Mouse (Mus musculus) thymus, adult 18-20 months (tissue): ENCODE data around the gene Crk.

Experiments
- DNase-seq, 2 experiments: peaks; one replicate each; pipeline ENCODE4 v3.0.0; 2022; ENCODE audit warnings: mixed read lengths in 2 of 2

Crk gene

DNA sequence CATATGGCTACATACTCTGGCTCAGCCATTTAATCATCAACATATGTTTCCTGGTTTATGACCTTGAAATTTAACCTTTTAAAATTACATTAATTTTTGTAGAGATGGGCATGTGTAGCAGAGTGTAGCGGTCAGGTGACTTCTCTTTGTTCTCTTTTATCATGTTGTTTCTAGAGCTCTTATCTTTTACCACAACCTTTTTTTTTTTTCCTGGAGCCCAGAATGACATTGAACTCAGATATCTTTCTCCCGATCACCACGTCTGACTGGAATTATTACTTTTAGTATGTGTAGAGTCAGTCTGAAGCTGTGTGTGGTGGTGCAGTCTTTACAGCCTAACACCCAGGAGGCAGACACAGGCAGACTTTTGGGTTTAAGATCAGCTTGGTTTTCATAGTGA lies 62.6 kb downstream of the Crk start:
- no peak for DNase-seq

DNA sequence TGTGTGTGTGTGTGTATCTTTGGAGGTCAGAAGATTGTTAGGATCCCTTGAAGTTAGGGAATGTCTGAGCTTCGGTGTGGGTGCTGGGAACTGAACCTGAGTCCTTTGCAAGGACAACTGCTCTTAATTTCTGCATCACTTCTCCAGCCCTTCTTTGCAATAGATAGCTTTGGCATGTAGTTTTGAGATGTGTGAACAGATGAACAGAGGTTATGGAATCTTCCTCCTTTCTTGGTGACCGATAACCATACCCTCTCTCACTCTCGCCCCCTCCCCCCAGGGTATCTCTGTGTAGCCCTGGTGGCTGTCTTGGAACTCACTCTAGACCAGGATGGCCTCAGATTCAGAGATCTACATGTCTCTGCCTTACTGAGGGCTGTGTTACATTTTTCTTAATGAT lies 65.7 kb downstream of the Crk start:
- DNase-seq: no peak

DNA sequence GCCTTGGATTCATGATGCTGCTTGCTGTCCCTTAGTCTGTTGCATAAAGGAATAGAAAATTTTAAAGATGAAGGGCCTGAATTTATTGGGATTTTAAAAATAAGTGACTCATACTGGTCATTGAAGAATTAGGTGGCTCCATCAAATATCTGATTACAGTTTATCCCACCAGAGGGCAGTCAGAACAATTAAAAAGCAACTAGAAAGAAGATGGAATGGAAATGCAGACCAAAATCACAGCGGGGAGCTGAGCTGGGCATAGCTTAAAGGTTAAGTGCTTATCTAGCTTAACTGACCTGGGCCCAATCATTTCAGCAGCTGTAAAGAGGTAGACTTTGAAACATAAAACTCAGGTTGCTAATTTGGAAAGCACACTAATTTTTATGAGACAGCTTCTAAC lies 71.5 kb downstream of the Crk start:
- no peak for DNase-seq

DNA sequence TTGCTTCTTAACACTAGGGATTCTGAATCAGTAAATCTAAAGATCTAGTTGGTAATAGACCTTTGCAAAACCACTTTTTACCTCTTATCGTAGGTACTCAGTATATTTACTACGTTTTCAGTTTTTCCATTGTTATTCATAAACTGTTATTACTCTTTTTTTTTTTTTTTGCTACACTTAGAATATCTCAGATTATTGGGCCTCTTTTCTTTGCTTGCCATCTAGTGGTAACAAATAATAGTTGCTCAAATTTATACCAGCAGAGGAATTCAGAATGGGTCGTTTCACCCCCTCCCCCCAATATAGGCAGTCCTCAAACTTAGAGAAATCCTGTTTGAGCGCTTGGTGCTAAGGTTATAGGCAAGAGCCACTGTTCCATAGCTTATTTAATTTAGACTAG lies 72.0 kb downstream of the Crk start:
- no peak for DNase-seq
